Mouse (Mus musculus) liver, adult 2 months (tissue): ENCODE results near the gene Ryr1.

Experiments used
- CTCF ChIP-seq: fragments of 200-500 bp; IDR thresholded peaks from 2 replicates; pipeline ENCODE4 v1.5.1; 2011; ENCODE audit warnings: low read depth, low read length, control low read depth
- POLR2A ChIP-seq: fragments of 200-500 bp; IDR thresholded peaks from 2 replicates; pipeline ENCODE4 v1.6.1; 2011; ENCODE audit warnings: low read length, control low read depth; ENCODE audit not compliant: insufficient read depth; ENCODE audit errors: extremely low read depth

- TF ChIP-seq POLR2A, result no peak
- TF ChIP-seq CTCF, result no peak
Observed at GRCm38 (mm10) chr7:29172390-29173016, 47.5 kb upstream of the Ryr1 start.
